Mouse (Mus musculus) liver, adult 2 months (tissue): ENCODE data around the gene Gpr157. TPM values are rescaled to one million over a fixed set of nuclear protein-coding genes. Genes with fewer than 3 reads are reported as not detected.
"Not testable (repeated sequence)": the region's sequence is repeated elsewhere in the genome, so short reads cannot be mapped to it uniquely, and the experiment has no call there.

Experiments used
- DNase-seq: peaks from one replicate; pipeline ENCODE4 v3.0.0-alpha.2; 2011; ENCODE audit warnings: low read depth, low spot score; ENCODE audit errors: extremely low read depth
- H3K27ac ChIP-seq: fragments of 200-500 bp; replicated peaks from 2 replicates; pipeline ENCODE4 v1.5.1; 2012; ENCODE audit warnings: low read depth, mild to moderate bottlenecking, control low read depth, inconsistent platforms, low read length; ENCODE audit not compliant: insufficient read depth
- H3K27me3 ChIP-seq: fragments of 200-500 bp; 2 replicates; pipeline ENCODE4 v1.6.1; 2012; ENCODE audit warnings: mild to moderate bottlenecking, moderate library complexity, low read length, inconsistent platforms; ENCODE audit not compliant: control insufficient read depth, insufficient read depth
- H3K36me3 ChIP-seq: fragments of 200-500 bp; 2 replicates; pipeline ENCODE4 v1.6.1; 2012; ENCODE audit warnings: low read length, inconsistent platforms; ENCODE audit not compliant: control insufficient read depth, insufficient read depth
- H3K4me1 ChIP-seq: fragments of 200-500 bp; 2 replicates; pipeline ENCODE4 v1.6.1; 2011; ENCODE audit warnings: low read length; ENCODE audit not compliant: control insufficient read depth, insufficient read depth
- H3K4me3 ChIP-seq: fragments of 200-500 bp; 2 replicates; pipeline ENCODE4 v1.5.1; 2011; ENCODE audit warnings: low read depth, mild to moderate bottlenecking, control low read depth, low read length, moderate library complexity; ENCODE audit not compliant: insufficient read depth
- H3K79me2 ChIP-seq: fragments of 200-500 bp; 2 replicates; pipeline ENCODE4 v1.6.1; 2012; ENCODE audit warnings: inconsistent platforms, mild to moderate bottlenecking, low read length, moderate library complexity; ENCODE audit not compliant: control insufficient read depth, insufficient read depth
- H3K9ac ChIP-seq: fragments of 200-500 bp; 2 replicates; pipeline ENCODE4 v1.6.1; 2012; ENCODE audit warnings: low read depth, mild to moderate bottlenecking, control low read depth, inconsistent platforms, low read length
- CTCF ChIP-seq: fragments of 200-500 bp; IDR thresholded peaks from 2 replicates; pipeline ENCODE4 v1.5.1; 2011; ENCODE audit warnings: low read depth, low read length, control low read depth
- POLR2A ChIP-seq: fragments of 200-500 bp; IDR thresholded peaks from 2 replicates; pipeline ENCODE4 v1.6.1; 2011; ENCODE audit warnings: low read length, control low read depth; ENCODE audit not compliant: insufficient read depth; ENCODE audit errors: extremely low read depth
- WGBS: fragments of 180-500 bp; shearing (Covaris S2); methylation state at CpG from one replicate; pipeline ENCODE4 v1.1.7; 2018; 5-methylcytosine and 5-hydroxymethylcytosine counted together
- polyA plus RNA-seq: library from polyadenylated mRNA; depleted of rRNA; stranded (reverse); fragments of >200 nt; gene quantifications from 2 replicates; pipeline ENCODE4 v1.2.3, GENCODE M21; 2012; rRNA removed
- total RNA-seq: library from RNA; depleted of rRNA; stranded (reverse); fragments of >200 nt; gene quantifications from 2 replicates; pipeline ENCODE4 v1.2.3, GENCODE M21; 2014; rRNA removed

Gpr157 gene
- total RNA-seq (1.6 and 2.0 TPM in 2 replicates), polyA plus RNA-seq (1.4 and 2.0 TPM in 2 replicates)

GRCm38 (mm10) chr4:150087161-150087889 lies at the start of gene Gpr157:
Gene Gpr157, plus strand, starts transcription at chr4:150087365.
- H3K79me2 ChIP-seq = no peaks in the 10 kb centered on the region
- H3K4me3 ChIP-seq = peak within 1 kb of the TSS; percentile 74
- H3K9ac ChIP-seq = peak within 1 kb of the TSS; percentile 88
- no peaks in the 10 kb centered on the region for H3K4me1 ChIP-seq
- H3K27ac ChIP-seq = peak within 1 kb of the TSS; percentile 42
- WGBS = under 1% methylated on average over 56 of the region's 56 CpGs
- no peaks in the 10 kb centered on the region for H3K36me3 ChIP-seq
- no peaks in the 10 kb centered on the region for H3K27me3 ChIP-seq
- peak; percentile 88 for DNase-seq
- TF ChIP-seq CTCF (peak; percentile 60), POLR2A (0 out of 2 replicates have a peak, but pooled peaks have one; percentile 26)

GRCm38 (mm10) chr4:150038533-150038932 lies 48.6 kb upstream of the Gpr157 start:
- no peaks in the 10 kb centered on the region for H3K4me1 ChIP-seq
- no peaks in the 10 kb centered on the region for H3K79me2 ChIP-seq
- H3K27ac ChIP-seq = no peak overlapping the region
- DNase-seq = no peak
- H3K4me3 ChIP-seq = no peak overlapping the region
- no peaks in the 10 kb centered on the region for H3K27me3 ChIP-seq
- TF ChIP-seq POLR2A (no peak), CTCF (no peak)
- H3K9ac ChIP-seq = no peak overlapping the region
- no peaks in the 10 kb centered on the region for H3K36me3 ChIP-seq
- WGBS = 76% methylated on average over 7 of the region's 7 CpGs

GRCm38 (mm10) chr4:150040003-150040581 lies 47.1 kb upstream of the Gpr157 start:
- no peak for TF ChIP-seq CTCF
- no peak for TF ChIP-seq POLR2A
- Histone ChIP-seq H3K4me1 (no peaks in the 10 kb centered on the region), H3K36me3 (no peaks in the 10 kb centered on the region), H3K9ac (no peak overlapping the region), H3K4me3 (no peak overlapping the region), H3K79me2 (no peaks in the 10 kb centered on the region), H3K27me3 (no peaks in the 10 kb centered on the region), H3K27ac (no peak overlapping the region)
- DNase-seq = no peak
- 73% methylated on average over 9 of the region's 9 CpGs for WGBS

- H3K4me3 ChIP-seq, DNase-seq, H3K79me2 ChIP-seq, H3K4me1 ChIP-seq, H3K36me3 ChIP-seq, H3K27me3 ChIP-seq, H3K9ac ChIP-seq, H3K27ac ChIP-seq: not testable (repeated sequence)
- 78% methylated on average over 1 of the region's 1 CpGs for WGBS
Observed at GRCm38 (mm10) chr4:150040856-150041255, 46.3 kb upstream of the Gpr157 start.

- Histone ChIP-seq H3K27ac (no peak overlapping the region), H3K79me2 (no peaks in the 10 kb centered on the region), H3K9ac (no peak overlapping the region), H3K4me3 (no peak overlapping the region), H3K36me3 (no peaks in the 10 kb centered on the region), H3K27me3 (no peaks in the 10 kb centered on the region), H3K4me1 (no peaks in the 10 kb centered on the region)
- TF ChIP-seq CTCF = no peak
- TF ChIP-seq POLR2A = no peak
- WGBS = 89% methylated on average over 10 of the region's 10 CpGs
- DNase-seq = no peak
Observed at GRCm38 (mm10) chr4:150041346-150042110, 45.6 kb upstream of the Gpr157 start.
